Mouse (Mus musculus): ENCODE results near the gene Gm815. TPM values are rescaled to one million over a fixed set of nuclear protein-coding genes. Genes with fewer than 3 reads are reported as not detected.

Gene Gm815
- polyA plus RNA-seq, 1 experiment from 2014 or later, result 0.34 TPM

DNA sequence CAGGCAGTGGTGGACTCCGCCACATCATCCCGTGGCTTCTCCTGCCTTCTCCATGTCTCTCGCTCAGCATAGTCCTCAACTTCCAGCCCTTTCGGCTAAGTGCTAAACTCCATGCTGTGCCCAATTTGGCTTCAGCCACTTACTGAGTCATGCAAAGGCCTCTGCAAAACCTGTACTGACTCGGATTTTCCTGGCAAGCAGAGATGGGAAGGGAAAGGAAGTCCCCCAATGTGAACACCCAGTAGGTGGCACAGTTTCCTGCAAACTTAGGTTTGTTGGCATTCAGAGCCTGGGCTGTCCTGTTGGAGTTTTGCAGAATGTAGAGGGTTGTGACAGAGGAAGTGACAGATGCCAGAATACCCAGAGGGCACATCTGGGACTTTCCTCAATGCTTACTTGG is 7.2 kb downstream of the Gm815 start:
- Histone ChIP-seq H3K4me1 (replicated peaks; ENCODE audit: control insufficient read depth, insufficient read depth, low read length) (peaks cover 8% of the 10 kb centered on the region; the same call in 1 of the 2 replicates), H3K9me3 (ENCODE audit: control insufficient read depth, low read length) (no peaks in the 10 kb centered on the region; the same call in 1 of the 2 replicates), H3K4me3 (ENCODE audit: low read length) (no peak overlapping the region), H3K27ac (ENCODE audit: low read length) (no peak overlapping the region), H3K4me2 (ENCODE audit: low read depth, low read length) (no peak overlapping the region), H3K36me3 (ENCODE audit: control insufficient read depth, insufficient read depth, low read length) (no peaks in the 10 kb centered on the region), H3K9ac (ENCODE audit: low read length) (no peak overlapping the region), H3K27me3 (ENCODE audit: control insufficient read depth, insufficient read depth, low read depth, low read length) (no peaks in the 10 kb centered on the region)
- 69% methylated on average over 5 of the region's 5 CpGs for WGBS
- ATAC-seq (ENCODE audit: low read depth), result no peak

DNA sequence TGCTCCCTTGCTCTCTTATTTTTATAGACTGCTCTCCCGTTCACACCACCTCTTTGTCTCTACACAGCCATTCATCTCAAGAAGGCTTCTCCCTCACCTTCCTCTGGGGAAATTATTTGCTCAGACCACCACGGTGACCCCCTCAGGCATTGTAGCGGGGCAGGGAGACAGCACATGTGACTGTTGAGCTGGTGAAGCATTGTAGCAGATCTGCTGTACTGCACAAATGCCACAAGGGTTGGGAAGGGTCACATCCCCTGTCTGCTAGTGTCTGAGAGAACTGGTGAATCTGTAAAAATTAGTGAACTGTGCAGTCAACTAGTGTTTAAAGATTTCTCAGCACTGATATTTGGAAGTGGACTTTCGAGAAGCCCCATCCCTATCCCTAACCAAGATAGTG is 16.5 kb downstream of the Gm815 start:
- Histone ChIP-seq H3K27ac (ENCODE audit: low read length) (no peak overlapping the region), H3K4me3 (ENCODE audit: low read length) (no peak overlapping the region), H3K9ac (ENCODE audit: low read length) (no peak overlapping the region), H3K36me3 (ENCODE audit: control insufficient read depth, insufficient read depth, low read length) (no peaks in the 10 kb centered on the region), H3K4me1 (replicated peaks; ENCODE audit: control insufficient read depth, insufficient read depth, low read length) (no peaks in the 10 kb centered on the region), H3K27me3 (ENCODE audit: control insufficient read depth, insufficient read depth, low read depth, low read length) (no peaks in the 10 kb centered on the region), H3K4me2 (ENCODE audit: low read depth, low read length) (no peak overlapping the region), H3K9me3 (ENCODE audit: control insufficient read depth, low read length) (no peaks in the 10 kb centered on the region)
- 42% methylated on average over 4 of the region's 4 CpGs for WGBS
- no peak for ATAC-seq (ENCODE audit: low read depth)

DNA sequence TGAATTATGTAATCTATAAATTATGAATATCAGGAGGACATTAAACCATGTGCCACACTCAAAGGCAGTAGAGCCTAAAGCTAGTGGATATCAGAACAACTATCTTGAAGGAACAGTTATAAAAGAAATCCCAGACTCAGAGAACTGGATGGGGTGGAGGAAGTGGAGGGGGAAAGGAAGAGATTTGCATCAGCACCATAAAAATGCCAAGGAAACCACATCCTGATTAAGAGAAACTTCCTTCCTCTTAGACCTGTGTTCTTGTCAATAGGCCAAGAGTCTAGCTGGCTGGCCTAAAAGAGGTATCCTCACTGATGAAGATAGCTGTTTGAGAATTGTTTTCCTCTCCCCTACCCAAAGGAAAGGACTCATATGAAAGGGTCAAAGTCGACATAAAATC is 28.6 kb downstream of the Gm815 start:
- H3K36me3 ChIP-seq (ENCODE audit: control insufficient read depth, insufficient read depth, low read length), result no peaks in the 10 kb centered on the region
- H3K4me1 ChIP-seq (replicated peaks; ENCODE audit: control insufficient read depth, insufficient read depth, low read length), result no peaks in the 10 kb centered on the region; the same call in 1 of the 2 replicates
- no peaks in the 10 kb centered on the region for H3K27me3 ChIP-seq (ENCODE audit: control insufficient read depth, insufficient read depth, low read depth, low read length)
- no peak overlapping the region for H3K4me2 ChIP-seq (ENCODE audit: low read depth, low read length)
- H3K4me3 ChIP-seq (ENCODE audit: low read length), result no peak overlapping the region
- 51% methylated on average over 1 of the region's 1 CpGs for WGBS
- H3K9me3 ChIP-seq (ENCODE audit: control insufficient read depth, low read length), result no peaks in the 10 kb centered on the region
- no peak for ATAC-seq (ENCODE audit: low read depth)
- H3K9ac ChIP-seq (ENCODE audit: low read length), result no peak overlapping the region
- H3K27ac ChIP-seq (ENCODE audit: low read length), result no peak overlapping the region

DNA sequence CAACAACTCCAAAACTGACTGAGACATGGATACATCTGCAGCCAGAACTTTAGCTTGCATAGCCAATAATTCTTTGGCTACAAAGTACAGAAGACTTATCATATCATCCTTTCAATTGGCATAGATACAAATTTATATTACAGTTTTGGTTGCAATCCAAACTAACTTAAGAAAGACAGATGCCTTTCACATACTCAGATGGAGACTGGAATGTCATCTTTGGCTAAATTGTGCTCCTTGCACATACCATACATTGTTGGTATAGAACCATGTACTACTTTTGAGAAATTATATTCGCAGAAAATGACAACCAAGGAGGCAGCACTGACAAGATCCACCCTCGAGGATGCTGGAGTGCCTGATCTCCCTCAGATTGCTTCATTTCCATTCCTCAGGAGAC is 35.1 kb downstream of the Gm815 start:
- H3K9ac ChIP-seq (ENCODE audit: low read length), result no peak overlapping the region
- H3K4me1 ChIP-seq (replicated peaks; ENCODE audit: control insufficient read depth, insufficient read depth, low read length), result no peaks in the 10 kb centered on the region
- H3K27ac ChIP-seq (ENCODE audit: low read length), result no peak overlapping the region
- H3K27me3 ChIP-seq (ENCODE audit: control insufficient read depth, insufficient read depth, low read depth, low read length), result no peaks in the 10 kb centered on the region
- WGBS, result 44% methylated on average over 2 of the region's 2 CpGs
- H3K4me2 ChIP-seq (ENCODE audit: low read depth, low read length), result no peak overlapping the region
- no peaks in the 10 kb centered on the region for H3K9me3 ChIP-seq (ENCODE audit: control insufficient read depth, low read length)
- peak; percentile 92 for ATAC-seq (ENCODE audit: low read depth)
- no peak overlapping the region for H3K4me3 ChIP-seq (ENCODE audit: low read length)
- no peaks in the 10 kb centered on the region for H3K36me3 ChIP-seq (ENCODE audit: control insufficient read depth, insufficient read depth, low read length)

- Histone ChIP-seq H3K9me3 (ENCODE audit: control insufficient read depth, low read length) (no peaks in the 10 kb centered on the region), H3K4me3 (ENCODE audit: low read length) (no peak overlapping the region), H3K9ac (ENCODE audit: low read length) (no peak overlapping the region), H3K27me3 (ENCODE audit: control insufficient read depth, insufficient read depth, low read depth, low read length) (no peaks in the 10 kb centered on the region), H3K27ac (ENCODE audit: low read length) (no peak overlapping the region), H3K36me3 (ENCODE audit: control insufficient read depth, insufficient read depth, low read length) (no peaks in the 10 kb centered on the region), H3K4me1 (replicated peaks; ENCODE audit: control insufficient read depth, insufficient read depth, low read length) (no peaks in the 10 kb centered on the region), H3K4me2 (ENCODE audit: low read depth, low read length) (no peak overlapping the region)
- WGBS, result 45% methylated on average over 6 of the region's 6 CpGs
- ATAC-seq (ENCODE audit: low read depth), result no peak
Measured at GRCm38 (mm10) chr19:26930295-26931283, 44.9 kb downstream of the Gm815 start.

DNA sequence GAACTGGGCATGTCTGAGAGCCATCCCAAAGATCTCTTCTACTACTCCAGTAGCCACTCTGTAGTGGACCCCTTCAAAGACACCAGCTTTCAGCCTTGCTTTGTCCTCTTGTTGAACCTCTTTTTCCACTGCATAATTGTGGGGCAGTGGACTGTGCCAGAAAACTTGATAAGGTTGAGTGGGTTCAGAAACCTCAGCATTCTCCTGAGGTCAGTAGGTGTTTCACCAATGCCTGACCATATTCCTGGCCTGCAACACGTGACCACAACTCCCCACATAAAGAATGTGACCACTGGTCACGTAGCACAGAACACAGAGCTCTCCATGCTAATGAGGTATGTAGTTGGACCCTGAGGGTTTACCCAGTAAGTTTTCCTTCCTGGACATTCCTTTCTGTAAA is 48.5 kb downstream of the Gm815 start:
- H3K27me3 ChIP-seq (ENCODE audit: control insufficient read depth, insufficient read depth, low read depth, low read length), result no peaks in the 10 kb centered on the region
- no peak overlapping the region for H3K4me2 ChIP-seq (ENCODE audit: low read depth, low read length)
- WGBS, result 58% methylated on average over 2 of the region's 2 CpGs
- H3K4me3 ChIP-seq (ENCODE audit: low read length), result no peak overlapping the region
- ATAC-seq (ENCODE audit: low read depth), result no peak
- no peaks in the 10 kb centered on the region for H3K4me1 ChIP-seq (replicated peaks; ENCODE audit: control insufficient read depth, insufficient read depth, low read length)
- no peak overlapping the region for H3K9ac ChIP-seq (ENCODE audit: low read length)
- no peaks in the 10 kb centered on the region for H3K9me3 ChIP-seq (ENCODE audit: control insufficient read depth, low read length)
- no peaks in the 10 kb centered on the region for H3K36me3 ChIP-seq (ENCODE audit: control insufficient read depth, insufficient read depth, low read length)
- no peak overlapping the region for H3K27ac ChIP-seq (ENCODE audit: low read length)
